Mouse (Mus musculus) forebrain, postnatal 0 days (tissue): ENCODE data around the gene Mesd. TPM values are rescaled to one million over a fixed set of nuclear protein-coding genes. Genes with fewer than 3 reads are reported as not detected.

ENCODE experiments used
- ATAC-seq: fragments of 200-750 bp; cut with Nextera tagmentation; 2 replicates; pipeline ENCODE4 v1.8.0; 2017; ENCODE audit warnings: mild to moderate bottlenecking, moderate library complexity
- DNase-seq: peaks from one replicate; pipeline ENCODE4 v3.0.0-alpha.2; 2015
- H3K27ac ChIP-seq: fragments of 300-500 bp; sonication (generic); 2 replicates; pipeline ENCODE4 v1.5.1; 2014; ENCODE audit warnings: low read depth, mild to moderate bottlenecking, antibody characterized with exemption, low read length, moderate library complexity, mixed read lengths
- H3K27me3 ChIP-seq: fragments of 300-500 bp; sonication (generic); 2 replicates; pipeline ENCODE4 v1.6.1; 2014; ENCODE audit warnings: mild to moderate bottlenecking, low read length, mixed read lengths; ENCODE audit not compliant: insufficient read depth
- H3K36me3 ChIP-seq: fragments of 300-500 bp; sonication (generic); 2 replicates; pipeline ENCODE4 v1.6.1; 2014; ENCODE audit warnings: mild to moderate bottlenecking, moderate library complexity; ENCODE audit not compliant: insufficient read depth
- H3K4me1 ChIP-seq: fragments of 300-500 bp; sonication (generic); 2 replicates; pipeline ENCODE4 v1.6.1; 2014; ENCODE audit warnings: antibody characterized with exemption; ENCODE audit not compliant: insufficient read depth
- H3K4me2 ChIP-seq: fragments of 300-500 bp; sonication (generic); 2 replicates; pipeline ENCODE4 v1.6.1; 2014; ENCODE audit warnings: low read depth, mild to moderate bottlenecking, moderate library complexity
- H3K4me3 ChIP-seq: fragments of 300-500 bp; sonication (generic); 2 replicates; pipeline ENCODE4 v1.5.1; 2014; ENCODE audit warnings: low read depth, low read length, mixed read lengths
- H3K9ac ChIP-seq: fragments of 300-500 bp; sonication (generic); 2 replicates; pipeline ENCODE4 v1.6.1; 2014; ENCODE audit warnings: mild to moderate bottlenecking
- H3K9me3 ChIP-seq: fragments of 300-500 bp; sonication (generic); 2 replicates; pipeline ENCODE4 v1.6.1; 2016; ENCODE audit warnings: low read length
- CTCF ChIP-seq: sonication (generic); IDR thresholded peaks from 2 replicates; pipeline ENCODE4 v1.5.1; 2016; ENCODE audit warnings: antibody characterized with exemption, control low read depth, low read depth
- WGBS: fragments of 180-500 bp; shearing (Covaris S2); extraction: QIAGEN DNeasy Blood & Tissue Kit; methylation state at CpG from one replicate; pipeline ENCODE4 v1.1.7; 2014; 5-methylcytosine and 5-hydroxymethylcytosine counted together
- polyA plus RNA-seq: library from polyadenylated mRNA; unstranded; fragments of >200 nt; fragmentation: Nextera tagmentation; extraction: Ambion mirVana; gene quantifications from 2 replicates; pipeline ENCODE4 v1.2.1, GENCODE M21; 2015
- total RNA-seq: library from RNA; depleted of rRNA; stranded (reverse); fragments of >200 nt; gene quantifications from 2 replicates; pipeline ENCODE4 v1.2.3, GENCODE M21; 2014

Mesd gene
- total and polyA plus RNA-seq, 2 experiments from 2014 or later: 32.1 to 76.9 TPM

DNA sequence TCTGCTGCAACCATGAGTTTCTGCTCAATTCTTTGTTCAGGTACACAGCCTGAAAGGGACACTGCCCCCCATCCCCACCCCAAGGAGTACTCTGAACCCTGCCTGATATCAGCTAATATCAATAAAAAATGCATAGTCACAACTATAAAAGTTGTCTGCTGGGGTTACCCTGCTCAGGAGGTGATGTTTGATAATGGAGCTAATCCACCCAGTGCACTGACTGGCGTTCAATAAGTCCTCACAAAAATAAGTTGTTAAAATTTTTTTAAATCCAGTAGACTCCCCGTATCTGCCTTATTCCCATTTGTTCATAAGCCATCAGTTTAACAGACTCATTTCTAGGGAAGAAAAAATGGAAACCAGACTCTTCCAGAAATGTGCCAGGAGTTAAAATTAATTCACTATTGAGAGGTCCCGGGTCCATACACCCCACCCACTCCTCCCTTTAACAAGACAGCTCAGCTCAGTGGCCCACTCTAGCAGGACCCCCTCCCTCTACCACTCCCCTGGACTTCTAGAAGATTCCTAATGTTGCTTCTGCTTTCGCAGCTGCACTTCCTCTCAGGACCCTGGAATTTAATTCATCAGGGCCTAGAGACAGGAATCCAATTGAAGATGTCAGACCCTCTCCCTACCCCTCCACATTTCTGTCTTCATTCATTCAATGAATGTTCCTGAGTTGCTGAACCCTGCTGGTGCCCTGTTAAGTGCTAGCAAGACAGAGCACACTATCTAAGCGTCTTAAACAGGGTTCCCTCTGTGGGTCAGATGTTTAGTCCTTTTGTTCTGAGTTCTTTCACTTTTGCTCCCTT lies 32.5 kb upstream of the Mesd start:
- peak; percentile 48 for ATAC-seq
- Histone ChIP-seq H3K9me3 (no peaks in the 10 kb centered on the region), H3K4me3 (no peak overlapping the region), H3K9ac (no peak overlapping the region), H3K27me3 (no peaks in the 10 kb centered on the region), H3K36me3 (no peaks in the 10 kb centered on the region), H3K4me1 (no peaks in the 10 kb centered on the region), H3K27ac (no peak overlapping the region), H3K4me2 (no peak overlapping the region)
- 52% methylated on average over 5 of the region's 5 CpGs for WGBS
- TF ChIP-seq CTCF: no peak
- no peak for DNase-seq

DNA sequence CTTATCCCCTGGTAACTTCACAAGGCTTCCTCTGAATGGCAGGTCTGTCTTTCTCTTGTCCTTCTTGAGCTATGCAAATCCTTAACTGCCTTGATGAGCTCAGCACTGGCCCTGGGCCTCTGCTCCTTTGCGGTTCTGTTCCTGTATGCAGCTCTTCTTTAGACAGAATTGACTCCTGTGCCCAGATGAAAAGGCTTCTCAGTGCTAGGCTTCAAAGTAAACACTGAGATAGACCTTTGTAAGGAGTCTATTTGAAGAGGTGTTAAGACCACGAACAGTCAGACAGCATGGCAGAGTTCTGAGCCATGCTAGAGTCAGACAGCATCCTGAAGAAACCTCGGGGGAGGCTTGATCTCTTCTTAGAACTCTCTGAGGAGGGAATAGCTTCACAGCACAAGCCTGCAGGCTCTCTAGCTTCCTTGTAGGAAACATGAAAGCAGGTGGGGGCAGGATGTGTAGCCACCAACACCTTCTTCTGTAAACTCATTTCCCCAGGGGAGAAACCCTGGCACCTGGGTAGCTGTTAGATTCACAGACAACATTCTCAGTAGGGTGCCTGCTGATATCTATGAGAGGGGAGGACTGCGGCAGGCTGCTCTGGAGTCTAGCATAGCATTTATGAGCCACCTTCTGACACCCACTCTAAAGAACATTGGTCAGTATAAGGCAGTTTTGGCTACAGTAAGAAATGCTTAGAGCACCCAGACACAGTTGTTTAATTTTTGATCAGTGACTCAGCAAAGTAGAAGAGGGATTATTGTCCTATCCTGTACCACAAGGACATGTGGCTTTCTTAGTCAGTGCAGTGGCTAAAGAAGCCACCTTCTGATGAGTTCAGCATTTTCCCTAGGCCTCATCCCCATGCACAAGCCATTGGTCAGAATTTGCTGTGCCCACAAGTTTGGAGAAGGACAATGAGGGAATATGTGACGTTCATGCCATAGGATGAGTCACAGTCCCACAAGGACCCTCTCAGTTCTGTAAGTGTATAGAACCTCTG lies 31.6 kb upstream of the Mesd start:
- H3K27ac ChIP-seq: no peak overlapping the region
- H3K9ac ChIP-seq: no peak overlapping the region
- H3K9me3 ChIP-seq: no peaks in the 10 kb centered on the region
- no peaks in the 10 kb centered on the region for H3K4me1 ChIP-seq
- no peak overlapping the region for H3K4me2 ChIP-seq
- DNase-seq (no peak), ATAC-seq (peak; percentile 36)
- H3K27me3 ChIP-seq: no peaks in the 10 kb centered on the region
- H3K36me3 ChIP-seq: no peaks in the 10 kb centered on the region
- WGBS: 35% methylated on average over 5 of the region's 5 CpGs
- no peak for TF ChIP-seq CTCF
- no peak overlapping the region for H3K4me3 ChIP-seq

GRCm38 (mm10) chr7:83855203-83855602 lies 29.1 kb upstream of the Mesd start:
- no peak for TF ChIP-seq CTCF
- H3K27ac ChIP-seq: no peak overlapping the region
- DNase-seq (no peak), ATAC-seq (no peak)
- H3K27me3 ChIP-seq: no peaks in the 10 kb centered on the region
- H3K4me3 ChIP-seq: no peak overlapping the region
- H3K9me3 ChIP-seq: no peaks in the 10 kb centered on the region
- no peaks in the 10 kb centered on the region for H3K36me3 ChIP-seq
- H3K4me1 ChIP-seq: no peaks in the 10 kb centered on the region
- WGBS: 94% methylated on average over 1 of the region's 1 CpGs
- no peak overlapping the region for H3K4me2 ChIP-seq
- no peak overlapping the region for H3K9ac ChIP-seq

DNA sequence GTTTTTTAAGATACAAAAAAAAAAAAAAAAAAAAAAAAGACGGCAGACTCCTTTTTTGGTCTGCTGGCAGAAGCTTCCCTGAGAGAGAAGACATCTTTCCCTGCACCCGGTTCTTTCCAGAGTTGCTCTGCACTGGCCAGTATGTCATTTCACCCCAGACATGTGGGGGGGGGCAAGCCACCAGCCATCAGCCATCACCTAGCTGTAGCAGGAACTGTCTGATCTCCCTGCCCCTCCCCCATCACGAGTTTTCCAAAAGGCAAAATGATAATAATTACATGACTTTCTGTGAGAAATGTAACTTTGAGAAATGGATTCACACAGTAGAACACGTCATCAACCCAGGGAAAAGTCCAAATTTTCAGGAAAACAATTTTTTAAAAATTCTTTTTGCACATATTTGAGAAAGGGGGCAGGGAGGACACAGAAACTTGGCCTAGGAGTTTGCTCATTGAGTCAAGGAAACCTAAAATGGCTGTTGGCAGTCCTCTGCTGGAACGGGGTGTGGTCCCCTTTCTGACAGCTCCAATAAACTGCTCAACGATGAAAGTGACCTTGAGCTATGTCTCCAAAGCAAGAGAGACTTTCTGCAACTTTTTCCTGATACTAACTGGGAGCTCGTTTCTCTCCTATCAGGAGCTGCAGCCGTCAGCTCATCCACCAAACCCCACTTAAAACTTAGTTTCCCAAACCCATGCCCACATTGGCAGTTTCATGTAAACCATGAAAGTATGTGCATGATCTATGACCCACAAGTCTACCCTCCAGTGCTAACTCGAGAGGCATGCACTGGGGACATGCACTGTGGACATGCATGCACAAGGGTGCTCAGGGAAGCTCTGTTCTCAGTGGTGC lies 27.7 kb upstream of the Mesd start:
- Histone ChIP-seq H3K27ac (no peak overlapping the region), H3K4me1 (no peaks in the 10 kb centered on the region), H3K36me3 (no peaks in the 10 kb centered on the region), H3K4me3 (no peak overlapping the region), H3K9me3 (no peaks in the 10 kb centered on the region), H3K27me3 (no peaks in the 10 kb centered on the region), H3K4me2 (no peak overlapping the region), H3K9ac (no peak overlapping the region)
- 84% methylated on average over 9 of the region's 9 CpGs for WGBS
- DNase-seq: no peak
- ATAC-seq: no peak
- TF ChIP-seq CTCF: no peak

DNA sequence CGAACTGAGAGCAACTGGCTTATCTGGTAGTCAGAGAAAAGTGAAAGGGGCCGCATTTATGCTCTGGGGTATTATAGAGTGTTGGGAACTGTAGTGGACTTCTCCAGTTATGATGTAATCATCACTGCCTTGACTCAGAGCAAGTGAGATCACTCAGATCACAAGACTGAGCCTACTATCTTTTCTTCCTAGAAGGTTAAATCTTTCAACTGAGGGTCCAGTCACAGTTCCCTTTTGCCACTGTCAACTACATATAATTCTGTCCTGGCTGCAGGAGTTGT lies 27.1 kb upstream of the Mesd start:
- no peak overlapping the region for H3K4me3 ChIP-seq
- no peaks in the 10 kb centered on the region for H3K4me1 ChIP-seq
- 89% methylated on average over 2 of the region's 2 CpGs for WGBS
- no peaks in the 10 kb centered on the region for H3K36me3 ChIP-seq
- H3K9me3 ChIP-seq: no peaks in the 10 kb centered on the region
- H3K4me2 ChIP-seq: no peak overlapping the region
- H3K9ac ChIP-seq: no peak overlapping the region
- no peak for ATAC-seq
- no peak for TF ChIP-seq CTCF
- no peak overlapping the region for H3K27ac ChIP-seq
- H3K27me3 ChIP-seq: no peaks in the 10 kb centered on the region
- DNase-seq: no peak

DNA sequence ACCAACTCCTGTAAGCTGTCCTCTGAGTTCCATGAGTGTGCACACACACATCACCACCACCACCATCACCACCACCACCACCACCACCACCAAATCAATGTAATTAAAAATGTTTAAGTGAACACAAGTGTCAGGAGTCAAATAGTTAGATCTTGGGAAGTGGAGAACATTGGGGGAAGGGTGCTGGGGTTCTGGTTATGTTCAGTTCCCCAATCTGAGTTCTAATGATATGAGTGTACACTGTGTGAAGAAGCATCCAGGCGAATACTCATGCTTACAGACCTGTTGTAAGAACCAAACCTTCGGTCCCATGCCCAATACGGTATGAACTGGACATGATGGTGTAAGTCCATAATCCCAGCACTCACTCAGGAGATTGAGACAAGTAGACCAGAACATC lies 26.3 kb upstream of the Mesd start:
- no peak for ATAC-seq
- Histone ChIP-seq H3K27ac (no peak overlapping the region), H3K27me3 (no peaks in the 10 kb centered on the region), H3K4me3 (no peak overlapping the region), H3K4me1 (no peaks in the 10 kb centered on the region), H3K9me3 (no peaks in the 10 kb centered on the region), H3K36me3 (no peaks in the 10 kb centered on the region), H3K9ac (no peak overlapping the region), H3K4me2 (no peak overlapping the region)
- DNase-seq: no peak
- 95% methylated on average over 3 of the region's 3 CpGs for WGBS
- TF ChIP-seq CTCF: no peak
